Mouse (Mus musculus): ENCODE measurements around the gene BC049715. TPM values are rescaled to one million over a fixed set of nuclear protein-coding genes. Genes with fewer than 3 reads are reported as not detected.

Gene BC049715
- polyA plus RNA-seq, 1 experiment from 2014 or later = 1.7 TPM

DNA sequence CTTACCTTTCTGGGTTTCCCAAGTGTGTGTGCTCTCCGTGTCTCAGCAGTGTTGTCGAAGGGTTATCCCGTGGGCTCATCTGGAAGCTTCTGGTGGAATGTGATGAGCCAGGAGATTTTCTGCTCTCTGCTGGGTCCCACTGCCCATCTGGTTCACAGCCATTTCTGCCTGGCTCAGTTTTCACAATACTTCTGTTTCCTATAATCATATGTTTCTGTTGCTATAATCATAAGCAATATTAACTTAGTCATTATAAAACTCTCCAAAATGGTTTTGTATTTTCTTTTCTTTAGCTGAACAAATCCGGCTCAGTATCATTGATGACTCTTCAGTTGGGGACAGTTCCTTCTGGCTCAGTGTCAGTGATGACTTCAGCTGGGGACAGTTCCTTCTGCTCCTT, 7.9 kb downstream of the BC049715 start, which contains the start of gene Smco3:
Gene Smco3 (minus strand): TSS at position 101 of the 400 bp plus-strand sequence.
- Histone ChIP-seq H3K4me3 (ENCODE audit: low read length) (peak within 1 kb of the TSS; percentile 23), H3K4me2 (ENCODE audit: low read depth, low read length) (no peak within 1 kb of the TSS), H3K9me3 (ENCODE audit: control insufficient read depth, low read length) (no peaks in the 10 kb centered on the region), H3K27ac (ENCODE audit: low read length) (no peak within 1 kb of the TSS), H3K36me3 (ENCODE audit: control insufficient read depth, insufficient read depth, low read length) (no peaks in the 10 kb centered on the region), H3K27me3 (ENCODE audit: control insufficient read depth, insufficient read depth, low read depth, low read length) (no peaks in the 10 kb centered on the region), H3K9ac (ENCODE audit: low read length) (no peak within 1 kb of the TSS), H3K4me1 (replicated peaks; ENCODE audit: control insufficient read depth, insufficient read depth, low read length) (no peaks in the 10 kb centered on the region)
- 33% methylated on average over 4 of the region's 4 CpGs for WGBS
- no peak for ATAC-seq (ENCODE audit: low read depth)

- Histone ChIP-seq H3K4me1 (replicated peaks; ENCODE audit: control insufficient read depth, insufficient read depth, low read length) (no peaks in the 10 kb centered on the region), H3K27me3 (ENCODE audit: control insufficient read depth, insufficient read depth, low read depth, low read length) (no peaks in the 10 kb centered on the region), H3K27ac (ENCODE audit: low read length) (no peak overlapping the region), H3K36me3 (ENCODE audit: control insufficient read depth, insufficient read depth, low read length) (no peaks in the 10 kb centered on the region), H3K9me3 (ENCODE audit: control insufficient read depth, low read length) (no peaks in the 10 kb centered on the region), H3K9ac (ENCODE audit: low read length) (no peak overlapping the region), H3K4me2 (ENCODE audit: low read depth, low read length) (no peak overlapping the region), H3K4me3 (ENCODE audit: low read length) (no peak overlapping the region)
- WGBS = 65% methylated on average over 3 of the region's 3 CpGs
- no peak for ATAC-seq (ENCODE audit: low read depth)
These were observed 9.9 kb downstream of the BC049715 start for GRCm38 (mm10) chr6:136837323-136837722.

- 53% methylated on average over 2 of the region's 2 CpGs for WGBS
- no peak overlapping the region for H3K4me2 ChIP-seq (ENCODE audit: low read depth, low read length)
- no peak for ATAC-seq (ENCODE audit: low read depth)
These were observed 17.5 kb downstream of the BC049715 start for GRCm38 (mm10) chr6:136844903-136845302.

DNA sequence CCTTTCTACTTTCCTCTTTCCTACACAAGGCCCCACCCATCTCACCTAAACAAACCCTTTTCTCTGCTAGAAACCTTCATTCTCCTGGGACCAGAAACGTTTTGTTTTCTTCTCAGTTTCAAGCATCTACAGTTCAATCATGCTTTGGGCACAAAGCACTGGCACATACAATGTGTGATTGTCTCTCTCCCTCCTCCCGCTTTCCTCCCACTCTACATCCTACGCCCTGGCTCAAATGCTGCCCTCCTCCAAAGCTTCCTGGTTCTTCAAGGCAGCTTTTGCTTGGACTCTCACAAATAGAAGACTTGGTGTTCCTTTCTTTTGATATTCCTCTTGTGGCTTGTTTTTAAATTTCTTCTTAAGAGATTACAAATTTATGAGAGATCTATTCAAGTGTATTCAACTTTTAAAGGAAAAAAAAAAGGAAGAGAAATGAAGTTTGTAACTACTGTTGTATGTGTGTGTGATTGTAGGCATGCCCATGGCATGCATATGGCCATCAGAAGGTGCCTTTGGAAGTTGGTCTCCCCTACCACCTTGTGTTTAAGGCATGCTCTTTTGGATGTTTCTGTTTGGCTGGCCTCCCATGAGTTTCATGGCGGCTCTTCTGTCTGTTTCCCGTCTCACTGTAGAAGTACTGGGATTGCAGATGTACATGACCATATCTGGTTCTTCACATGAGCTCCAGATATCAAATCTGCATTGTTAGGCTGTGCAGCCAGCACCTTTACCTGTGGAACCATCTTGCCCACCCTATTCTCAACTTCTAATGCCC, 18.5 kb downstream of the BC049715 start:
- WGBS = 70% methylated on average over 5 of the region's 5 CpGs
- H3K4me3 ChIP-seq (ENCODE audit: low read length) = no peak overlapping the region
- no peak overlapping the region for H3K27ac ChIP-seq (ENCODE audit: low read length)
- H3K9ac ChIP-seq (ENCODE audit: low read length) = no peak overlapping the region
- no peaks in the 10 kb centered on the region for H3K36me3 ChIP-seq (ENCODE audit: control insufficient read depth, insufficient read depth, low read length)
- no peaks in the 10 kb centered on the region for H3K4me1 ChIP-seq (replicated peaks; ENCODE audit: control insufficient read depth, insufficient read depth, low read length)
- H3K27me3 ChIP-seq (ENCODE audit: control insufficient read depth, insufficient read depth, low read depth, low read length) = no peaks in the 10 kb centered on the region
- H3K4me2 ChIP-seq (ENCODE audit: low read depth, low read length) = no peak overlapping the region
- H3K9me3 ChIP-seq (ENCODE audit: control insufficient read depth, low read length) = no peaks in the 10 kb centered on the region
- no peak for ATAC-seq (ENCODE audit: low read depth)

More at GRCm38 (mm10) chr6:136844903-136845302, 17.5 kb downstream of the BC049715 start:
- Histone ChIP-seq H3K27me3 (ENCODE audit: control insufficient read depth, insufficient read depth, low read depth, low read length) (no peaks in the 10 kb centered on the region), H3K4me3 (ENCODE audit: low read length) (no peak overlapping the region), H3K9ac (ENCODE audit: low read length) (no peak overlapping the region), H3K36me3 (ENCODE audit: control insufficient read depth, insufficient read depth, low read length) (no peaks in the 10 kb centered on the region), H3K9me3 (ENCODE audit: control insufficient read depth, low read length) (no peaks in the 10 kb centered on the region), H3K27ac (ENCODE audit: low read length) (no peak overlapping the region), H3K4me1 (replicated peaks; ENCODE audit: control insufficient read depth, insufficient read depth, low read length) (no peaks in the 10 kb centered on the region)

DNA sequence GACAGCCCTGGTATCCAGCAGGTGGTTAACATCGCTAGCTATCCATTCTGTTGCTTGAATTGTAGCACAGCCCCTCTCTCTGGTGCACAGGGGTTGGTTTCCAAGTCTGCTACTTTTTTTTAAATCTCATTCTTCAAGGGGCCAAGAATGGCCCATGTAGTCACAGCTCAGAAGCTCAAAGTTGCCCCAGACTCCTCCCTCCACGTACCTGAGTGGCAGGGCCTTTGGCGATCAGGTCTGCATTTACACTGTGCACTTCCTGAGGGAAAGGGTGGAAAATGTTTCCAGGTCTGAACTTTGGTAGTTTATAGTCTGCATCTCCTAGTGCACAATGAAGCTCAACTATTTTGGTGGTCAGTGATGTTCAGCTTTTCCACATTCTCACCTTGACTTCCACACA, 19.8 kb downstream of the BC049715 start:
- no peak overlapping the region for H3K4me3 ChIP-seq (ENCODE audit: low read length)
- H3K4me2 ChIP-seq (ENCODE audit: low read depth, low read length) = no peak overlapping the region
- no peaks in the 10 kb centered on the region for H3K9me3 ChIP-seq (ENCODE audit: control insufficient read depth, low read length)
- ATAC-seq (ENCODE audit: low read depth) = no peak
- no peaks in the 10 kb centered on the region for H3K4me1 ChIP-seq (replicated peaks; ENCODE audit: control insufficient read depth, insufficient read depth, low read length)
- no peaks in the 10 kb centered on the region for H3K27me3 ChIP-seq (ENCODE audit: control insufficient read depth, insufficient read depth, low read depth, low read length)
- H3K36me3 ChIP-seq (ENCODE audit: control insufficient read depth, insufficient read depth, low read length) = no peaks in the 10 kb centered on the region
- no peak overlapping the region for H3K27ac ChIP-seq (ENCODE audit: low read length)
- H3K9ac ChIP-seq (ENCODE audit: low read length) = no peak overlapping the region
- WGBS = 93% methylated on average over 3 of the region's 3 CpGs

DNA sequence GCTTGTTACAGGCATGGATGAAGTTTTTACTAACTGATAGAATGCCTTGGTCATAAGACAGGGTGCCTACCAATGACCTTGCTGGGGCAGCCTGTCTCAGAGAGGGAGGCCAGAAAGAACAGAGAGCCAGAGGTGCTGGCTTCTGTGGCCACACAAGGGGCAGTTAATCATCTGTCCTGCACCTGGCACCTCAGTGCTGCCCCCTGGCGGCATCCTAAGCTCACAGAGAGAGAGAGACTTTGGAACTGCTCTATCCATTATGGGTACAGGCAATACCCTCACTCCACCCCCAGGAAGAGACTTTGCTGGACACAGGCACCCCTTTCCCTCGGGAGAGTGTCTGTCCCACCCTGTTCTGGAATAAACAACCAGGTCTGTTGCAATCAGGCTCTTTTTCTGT, 20.4 kb downstream of the BC049715 start:
- no peaks in the 10 kb centered on the region for H3K36me3 ChIP-seq (ENCODE audit: control insufficient read depth, insufficient read depth, low read length)
- H3K4me3 ChIP-seq (ENCODE audit: low read length) = no peak overlapping the region
- H3K4me2 ChIP-seq (ENCODE audit: low read depth, low read length) = no peak overlapping the region
- no peaks in the 10 kb centered on the region for H3K9me3 ChIP-seq (ENCODE audit: control insufficient read depth, low read length)
- no peak overlapping the region for H3K27ac ChIP-seq (ENCODE audit: low read length)
- no peak for ATAC-seq (ENCODE audit: low read depth)
- peaks cover 3% of the 10 kb centered on the region for H3K4me1 ChIP-seq (replicated peaks; ENCODE audit: control insufficient read depth, insufficient read depth, low read length)
- H3K27me3 ChIP-seq (ENCODE audit: control insufficient read depth, insufficient read depth, low read depth, low read length) = no peaks in the 10 kb centered on the region
- WGBS = 0% methylated on average over 2 of the region's 2 CpGs
- H3K9ac ChIP-seq (ENCODE audit: low read length) = no peak overlapping the region

DNA sequence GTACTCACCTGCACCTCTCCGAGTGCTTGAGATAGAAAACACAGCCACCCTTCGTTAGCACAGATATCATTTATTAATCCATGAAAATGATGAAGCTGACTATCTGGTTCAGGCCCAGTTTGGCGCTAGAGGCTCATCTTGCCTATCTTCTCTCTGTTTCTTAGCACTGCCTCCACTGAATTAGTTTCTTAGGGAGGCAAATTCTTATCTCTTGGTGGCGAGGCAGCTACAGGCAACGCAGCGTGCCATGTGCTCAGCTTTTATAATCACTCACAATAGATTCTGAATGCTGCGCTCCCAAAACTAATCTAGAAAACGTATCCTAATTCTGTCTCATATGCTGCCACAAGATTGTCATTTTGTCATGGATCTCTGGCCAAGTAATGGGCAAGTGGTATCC, 21.0 kb downstream of the BC049715 start:
- Histone ChIP-seq H3K4me1 (replicated peaks; ENCODE audit: control insufficient read depth, insufficient read depth, low read length) (peaks cover 4% of the 10 kb centered on the region), H3K9ac (ENCODE audit: low read length) (no peak overlapping the region), H3K4me2 (ENCODE audit: low read depth, low read length) (no peak overlapping the region), H3K4me3 (ENCODE audit: low read length) (no peak overlapping the region), H3K36me3 (ENCODE audit: control insufficient read depth, insufficient read depth, low read length) (no peaks in the 10 kb centered on the region), H3K9me3 (ENCODE audit: control insufficient read depth, low read length) (no peaks in the 10 kb centered on the region), H3K27ac (ENCODE audit: low read length) (no peak overlapping the region), H3K27me3 (ENCODE audit: control insufficient read depth, insufficient read depth, low read depth, low read length) (no peaks in the 10 kb centered on the region)
- ATAC-seq (ENCODE audit: low read depth) = no peak
- WGBS = 79% methylated on average over 8 of the region's 8 CpGs

DNA sequence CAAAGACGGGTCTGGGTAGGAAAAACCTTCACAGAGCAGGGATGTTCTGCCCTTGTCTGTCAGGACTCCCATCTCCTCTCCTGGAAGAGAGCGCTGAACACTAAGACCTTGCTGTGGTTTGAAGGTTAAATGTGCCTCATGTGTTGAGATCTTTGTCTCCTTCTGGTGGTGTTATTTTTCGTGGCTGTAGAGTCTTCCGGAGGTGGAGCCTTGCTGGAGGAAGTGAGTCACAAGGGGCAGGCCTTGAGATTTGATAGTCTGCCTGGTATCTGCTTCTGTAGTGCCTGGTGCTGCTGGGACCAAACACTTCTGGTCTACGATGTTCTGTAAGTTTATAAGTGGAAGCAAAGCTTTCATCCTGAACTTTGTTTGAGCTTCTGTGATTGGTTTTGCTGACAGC, 21.5 kb downstream of the BC049715 start:
- Histone ChIP-seq H3K36me3 (ENCODE audit: control insufficient read depth, insufficient read depth, low read length) (no peaks in the 10 kb centered on the region), H3K27ac (ENCODE audit: low read length) (no peak overlapping the region), H3K27me3 (ENCODE audit: control insufficient read depth, insufficient read depth, low read depth, low read length) (no peaks in the 10 kb centered on the region), H3K9ac (ENCODE audit: low read length) (no peak overlapping the region), H3K4me3 (ENCODE audit: low read length) (no peak overlapping the region), H3K9me3 (ENCODE audit: control insufficient read depth, low read length) (no peaks in the 10 kb centered on the region), H3K4me1 (replicated peaks; ENCODE audit: control insufficient read depth, insufficient read depth, low read length) (peaks cover 4% of the 10 kb centered on the region), H3K4me2 (ENCODE audit: low read depth, low read length) (no peak overlapping the region)
- ATAC-seq (ENCODE audit: low read depth) = no peak
- 83% methylated on average over 5 of the region's 5 CpGs for WGBS

- no peaks in the 10 kb centered on the region for H3K27me3 ChIP-seq (ENCODE audit: control insufficient read depth, insufficient read depth, low read depth, low read length)
- no peak for ATAC-seq (ENCODE audit: low read depth)
- WGBS = 68% methylated on average over 6 of the region's 6 CpGs
- no peak overlapping the region for H3K4me2 ChIP-seq (ENCODE audit: low read depth, low read length)
- no peaks in the 10 kb centered on the region for H3K9me3 ChIP-seq (ENCODE audit: control insufficient read depth, low read length)
- H3K4me3 ChIP-seq (ENCODE audit: low read length) = no peak overlapping the region
- peaks cover 5% of the 10 kb centered on the region for H3K4me1 ChIP-seq (replicated peaks; ENCODE audit: control insufficient read depth, insufficient read depth, low read length)
- no peak overlapping the region for H3K9ac ChIP-seq (ENCODE audit: low read length)
- H3K27ac ChIP-seq (ENCODE audit: low read length) = no peak overlapping the region
- H3K36me3 ChIP-seq (ENCODE audit: control insufficient read depth, insufficient read depth, low read length) = no peaks in the 10 kb centered on the region
These were observed 22.8 kb downstream of the BC049715 start for GRCm38 (mm10) chr6:136850267-136850666.
